ENCODE assay signal across 27 mouse cellular contexts in genomic region chr5:83651329-83651728, GRCm38 (mm10).
A peak's percentile ranks its signal among the peaks of the same experiment; 100 is the strongest.
DNase-seq lines count a peak whose midpoint lies in the region; ATAC-seq and TF ChIP-seq lines count a peak whose summit lies in the region.
"Had no signal": no experiment of that assay in that cellular context is flagged by ENCODE, and none has a peak within 500 bp of the region (broad histone marks: within the 10 kb centered on the region; RNA-seq: fewer than 3 reads in every experiment).

No protein-coding gene starts in this region.

- H3K4me1 ChIP-seq in heart, embryonic 12.5 days (replicated peaks): peaks cover 4% of the 10 kb centered on the region; the same call in 1 of the 2 replicates
- H3K4me1 ChIP-seq in heart, embryonic 10.5 days: no peaks in the 10 kb centered on the region
- no peaks in the 10 kb centered on the region for H3K4me1 ChIP-seq in midbrain, embryonic 14.5 days (ENCODE audit: control insufficient read depth, insufficient read depth, low read length)
- no peaks in the 10 kb centered on the region; the same call in 1 of the 2 replicates for H3K4me1 ChIP-seq in midbrain, embryonic 13.5 days (replicated peaks)
- no peaks in the 10 kb centered on the region for H3K4me1 ChIP-seq in stomach, postnatal 0 days (replicated peaks; ENCODE audit: control insufficient read depth, insufficient read depth)
- H3K4me1 ChIP-seq: embryonic facial prominence, embryonic 13.5 days; hindbrain, embryonic 15.5 days; kidney, embryonic 15.5 days; limb, embryonic 13.5 days; megakaryocyte, embryonic 14.5 days had no signal

- no peak for TF ChIP-seq EP300 in stomach, postnatal 0 days (optimal IDR thresholded peaks at IDR 0.05)

- H3K4me3 ChIP-seq in heart, embryonic 12.5 days: no peak overlapping the region
- H3K4me3 ChIP-seq in heart, embryonic 10.5 days: no peak overlapping the region
- no peak overlapping the region for H3K4me3 ChIP-seq in midbrain, embryonic 14.5 days (replicated peaks; ENCODE audit: low read depth, low read length)
- H3K4me3 ChIP-seq in midbrain, embryonic 13.5 days (replicated peaks): no peak overlapping the region
- H3K4me3 ChIP-seq in stomach, postnatal 0 days (ENCODE audit: low read depth, low read length): no peak overlapping the region
- H3K4me3 ChIP-seq: embryonic facial prominence, embryonic 13.5 days; erythroblast, embryonic 14.5 days; forebrain, embryonic 13.5 days; heart, embryonic 13.5 days; hindbrain, embryonic 15.5 days; kidney, embryonic 15.5 days; left cerebral cortex, adult 2 months; limb, embryonic 13.5 days; megakaryocyte, embryonic 14.5 days had no signal

- H3K36me3 ChIP-seq in heart, embryonic 12.5 days: no peaks in the 10 kb centered on the region
- H3K36me3 ChIP-seq in heart, embryonic 10.5 days: no peaks in the 10 kb centered on the region
- H3K36me3 ChIP-seq in midbrain, embryonic 14.5 days (ENCODE audit: control insufficient read depth, insufficient read depth, low read length): no peaks in the 10 kb centered on the region
- H3K36me3 ChIP-seq in midbrain, embryonic 13.5 days: no peaks in the 10 kb centered on the region
- H3K36me3 ChIP-seq in stomach, postnatal 0 days (ENCODE audit: control insufficient read depth, insufficient read depth, low read length): no peaks in the 10 kb centered on the region
- H3K36me3 ChIP-seq: embryonic facial prominence, embryonic 13.5 days; heart, embryonic 13.5 days; hindbrain, embryonic 15.5 days; kidney, embryonic 15.5 days; limb, embryonic 13.5 days had no signal

- no peaks in the 10 kb centered on the region for H3K27me3 ChIP-seq in heart, embryonic 12.5 days (replicated peaks)
- no peaks in the 10 kb centered on the region for H3K27me3 ChIP-seq in heart, embryonic 10.5 days (ENCODE audit: insufficient read depth, poor library complexity, severe bottlenecking)
- no peaks in the 10 kb centered on the region for H3K27me3 ChIP-seq in midbrain, embryonic 14.5 days (ENCODE audit: control insufficient read depth, insufficient read depth, low read length)
- H3K27me3 ChIP-seq in midbrain, embryonic 13.5 days: no peaks in the 10 kb centered on the region
- no peaks in the 10 kb centered on the region for H3K27me3 ChIP-seq in stomach, postnatal 0 days (ENCODE audit: control insufficient read depth, insufficient read depth, low read length)
- H3K27me3 ChIP-seq: embryonic facial prominence, embryonic 13.5 days; forebrain, embryonic 13.5 days; heart, embryonic 13.5 days; hindbrain, embryonic 15.5 days; kidney, embryonic 15.5 days; megakaryocyte, embryonic 14.5 days had no signal

- no peak overlapping the region for H3K4me2 ChIP-seq in heart, embryonic 12.5 days
- H3K4me2 ChIP-seq in midbrain, embryonic 14.5 days (ENCODE audit: low read length): no peak overlapping the region
- no peak overlapping the region for H3K4me2 ChIP-seq in midbrain, embryonic 13.5 days (replicated peaks)
- no peak overlapping the region for H3K4me2 ChIP-seq in stomach, postnatal 0 days (replicated peaks; ENCODE audit: low read depth)
- H3K4me2 ChIP-seq: embryonic facial prominence, embryonic 13.5 days; forebrain, embryonic 13.5 days; heart, embryonic 13.5 days; hindbrain, embryonic 15.5 days; kidney, embryonic 15.5 days; limb, embryonic 13.5 days; liver, embryonic 11.5 days had no signal

- no peak overlapping the region for H3K9ac ChIP-seq in heart, embryonic 12.5 days
- no peak overlapping the region for H3K9ac ChIP-seq in midbrain, embryonic 14.5 days (replicated peaks; ENCODE audit: low read length)
- H3K9ac ChIP-seq in midbrain, embryonic 13.5 days (replicated peaks): no peak overlapping the region
- no peak overlapping the region for H3K9ac ChIP-seq in stomach, postnatal 0 days (ENCODE audit: low read length)
- H3K9ac ChIP-seq: embryonic facial prominence, embryonic 13.5 days; forebrain, embryonic 13.5 days; heart, embryonic 13.5 days; hindbrain, embryonic 15.5 days; kidney, embryonic 15.5 days; limb, embryonic 13.5 days; liver, postnatal 0 days had no signal

- ATAC-seq in heart, embryonic 12.5 days (ENCODE audit: insufficient number of reproducible peaks, low FRiP score): no peak
- ATAC-seq in midbrain, embryonic 14.5 days (ENCODE audit: low FRiP score, low TSS enrichment): no peak
- ATAC-seq in midbrain, embryonic 13.5 days: no peak
- ATAC-seq in stomach, postnatal 0 days (ENCODE audit: low FRiP score, low TSS enrichment): no peak
- ATAC-seq in erythroblast, adult 5-6 weeks (replicated peaks; ENCODE audit: low FRiP score, poor library complexity, severe bottlenecking): no peak
- ATAC-seq: forebrain, embryonic 13.5 days; liver, postnatal 0 days had no signal

- 0 out of 2 replicates have a peak overlapping the region, but pooled peaks have one; percentile 11 for H3K27ac ChIP-seq in heart, embryonic 12.5 days (ENCODE audit: poor library complexity, severe bottlenecking)
- H3K27ac ChIP-seq in heart, embryonic 10.5 days: no peak overlapping the region
- H3K27ac ChIP-seq in midbrain, embryonic 14.5 days (replicated peaks; ENCODE audit: low read depth, low read length): no peak overlapping the region
- no peak overlapping the region for H3K27ac ChIP-seq in midbrain, embryonic 13.5 days
- no peak overlapping the region for H3K27ac ChIP-seq in stomach, postnatal 0 days (replicated peaks)
- H3K27ac ChIP-seq: embryonic facial prominence, embryonic 13.5 days; forebrain, embryonic 13.5 days; heart, embryonic 13.5 days; hindbrain, embryonic 15.5 days; kidney, embryonic 15.5 days; left cerebral cortex, adult 2 months; limb, embryonic 13.5 days had no signal

- H3K9me3 ChIP-seq in heart, embryonic 12.5 days (replicated peaks): no peaks in the 10 kb centered on the region
- no peaks in the 10 kb centered on the region for H3K9me3 ChIP-seq in heart, embryonic 10.5 days
- H3K9me3 ChIP-seq in midbrain, embryonic 14.5 days (ENCODE audit: control insufficient read depth, low read length): no peaks in the 10 kb centered on the region
- H3K9me3 ChIP-seq in midbrain, embryonic 13.5 days: no peaks in the 10 kb centered on the region
- H3K9me3 ChIP-seq in stomach, postnatal 0 days (ENCODE audit: control insufficient read depth, low read length): no peaks in the 10 kb centered on the region
- H3K9me3 ChIP-seq: embryonic facial prominence, embryonic 13.5 days; forebrain, embryonic 13.5 days; heart, embryonic 13.5 days; hindbrain, embryonic 15.5 days; kidney, embryonic 15.5 days; limb, embryonic 13.5 days; megakaryocyte, embryonic 14.5 days had no signal

- no peak for DNase-seq in heart, embryonic 10.5 days (ENCODE audit: low spot score)
- DNase-seq in midbrain, embryonic 14.5 days: peak; percentile 28
- DNase-seq in embryo, embryonic 9.5 days (ENCODE audit: extremely low spot score): peak; percentile 2
- DNase-seq in stomach, postnatal 0 days (ENCODE audit: low spot score): no peak
- DNase-seq: adrenal gland, postnatal 25 days; cerebellum, adult 18-20 months; cerebellum, postnatal 14 days; gastrocnemius, postnatal 36 days; heart, adult 18-20 months; heart, postnatal 10 days; kidney, adult 18-20 months; kidney, postnatal 25 days; liver, postnatal 0 days; lung, postnatal 36 days had no signal

- 24% methylated on average over 2 of the region's 2 CpGs for WGBS in heart, embryonic 12.5 days
- WGBS in heart, embryonic 10.5 days: 18% methylated on average over 2 of the region's 2 CpGs
- 4% methylated on average over 2 of the region's 2 CpGs for WGBS in midbrain, embryonic 14.5 days
- 0% methylated on average over 2 of the region's 2 CpGs for WGBS in midbrain, embryonic 13.5 days
- WGBS in stomach, postnatal 0 days: 51% methylated on average over 2 of the region's 2 CpGs

- TF ChIP-seq CTCF in stomach, postnatal 0 days (IDR thresholded peaks at IDR 0.05; ENCODE audit: low read depth): no peak

Comparison
In these comparisons a context has a peak if more than half of its experiments do, and no peak if none do; other contexts are left out.
1. DNase-seq: peak in midbrain, embryonic 14.5 days (single experiment) and embryo, embryonic 9.5 days (single experiment); none in heart, embryonic 10.5 days (single experiment) and stomach, postnatal 0 days (single experiment).